Mouse (Mus musculus) E14TG2a.4 (cell line): ENCODE measurements around the gene Dap.

Source experiments
- H3K27me3 ChIP-seq: 2 replicates; pipeline ENCODE4 v1.6.1; 2014; ENCODE audit warnings: low read length, control low read depth; ENCODE audit not compliant: insufficient read depth
- H3K36me3 ChIP-seq: 2 replicates; pipeline ENCODE4 v1.6.1; 2014; ENCODE audit warnings: low read length, control low read depth; ENCODE audit not compliant: insufficient read depth
- H3K4me1 ChIP-seq: replicated peaks from 2 replicates; pipeline ENCODE4 v1.6.1; 2014; ENCODE audit warnings: low read depth, low read length, control low read depth
- H3K4me3 ChIP-seq: replicated peaks from 2 replicates; pipeline ENCODE4 v1.5.1; 2014; ENCODE audit warnings: mild to moderate bottlenecking, low read length
- H3K9me3 ChIP-seq: 2 replicates; pipeline ENCODE4 v1.6.1; 2014; ENCODE audit warnings: low read length, control low read depth
- CTCF ChIP-seq: conservative IDR thresholded peaks from 2 replicates; pipeline ENCODE4 v1.5.1; 2014; ENCODE audit warnings: low read length
- NANOG ChIP-seq: IDR thresholded peaks from 2 replicates; pipeline ENCODE4 v1.6.1; 2014; ENCODE audit warnings: borderline replicate concordance, low read length, mixed read lengths
- POU5F1 ChIP-seq: IDR thresholded peaks from 2 replicates; pipeline ENCODE4 v1.6.1; 2014; ENCODE audit warnings: low read length, borderline replicate concordance

Gene Dap

GRCm38 (mm10) chr15:31253963-31254362, 29.8 kb downstream of the Dap start:
- no peak for TF ChIP-seq NANOG
- no peak for TF ChIP-seq CTCF
- TF ChIP-seq POU5F1, result no peak
- no peaks in the 10 kb centered on the region for H3K9me3 ChIP-seq
- peaks cover 15% of the 10 kb centered on the region for H3K27me3 ChIP-seq
- H3K4me3 ChIP-seq, result no peak overlapping the region
- no peaks in the 10 kb centered on the region for H3K36me3 ChIP-seq
- H3K4me1 ChIP-seq, result peaks cover 8% of the 10 kb centered on the region

- TF ChIP-seq NANOG, result no peak
- no peak for TF ChIP-seq CTCF
- TF ChIP-seq POU5F1, result no peak
- Histone ChIP-seq H3K9me3 (no peaks in the 10 kb centered on the region), H3K36me3 (no peaks in the 10 kb centered on the region), H3K4me3 (no peak overlapping the region), H3K27me3 (peaks cover 15% of the 10 kb centered on the region), H3K4me1 (0 out of 2 replicates have a peak, but pooled peaks cover 5% of the 10 kb centered on the region)
These were observed 30.9 kb downstream of the Dap start for GRCm38 (mm10) chr15:31254939-31255535.

- Histone ChIP-seq H3K27me3 (peaks cover 23% of the 10 kb centered on the region), H3K36me3 (no peaks in the 10 kb centered on the region), H3K4me3 (no peak overlapping the region), H3K4me1 (0 out of 2 replicates have a peak, but pooled peaks cover 5% of the 10 kb centered on the region), H3K9me3 (no peaks in the 10 kb centered on the region)
- TF ChIP-seq NANOG (no peak), CTCF (no peak), POU5F1 (no peak)
These were observed 31.6 kb downstream of the Dap start for GRCm38 (mm10) chr15:31255762-31256161.

- no peak for TF ChIP-seq POU5F1
- Histone ChIP-seq H3K27me3 (peaks cover 24% of the 10 kb centered on the region), H3K9me3 (no peaks in the 10 kb centered on the region), H3K4me1 (0 out of 2 replicates have a peak, but pooled peaks cover 5% of the 10 kb centered on the region), H3K4me3 (no peak overlapping the region), H3K36me3 (no peaks in the 10 kb centered on the region)
These were observed 33.2 kb downstream of the Dap start for GRCm38 (mm10) chr15:31257329-31257728.

GRCm38 (mm10) chr15:31258029-31258692, 34.0 kb downstream of the Dap start:
- Histone ChIP-seq H3K4me3 (no peak overlapping the region), H3K36me3 (no peaks in the 10 kb centered on the region), H3K27me3 (peaks cover 24% of the 10 kb centered on the region), H3K9me3 (no peaks in the 10 kb centered on the region), H3K4me1 (0 out of 2 replicates have a peak, but pooled peaks cover 5% of the 10 kb centered on the region)
- TF ChIP-seq NANOG (no peak), POU5F1 (no peak), CTCF (no peak)

GRCm38 (mm10) chr15:31258693-31259439, 34.8 kb downstream of the Dap start:
- Histone ChIP-seq H3K36me3 (no peaks in the 10 kb centered on the region), H3K27me3 (peaks cover 24% of the 10 kb centered on the region), H3K9me3 (no peaks in the 10 kb centered on the region), H3K4me1 (0 out of 2 replicates have a peak, but pooled peaks cover 5% of the 10 kb centered on the region), H3K4me3 (no peak overlapping the region)
- TF ChIP-seq CTCF, result peak; percentile 20
- TF ChIP-seq NANOG, result no peak

GRCm38 (mm10) chr15:31261094-31261493, 37.0 kb downstream of the Dap start:
- no peaks in the 10 kb centered on the region for H3K36me3 ChIP-seq
- H3K4me3 ChIP-seq, result no peak overlapping the region
- 0 out of 2 replicates have a peak, but pooled peaks cover 6% of the 10 kb centered on the region for H3K4me1 ChIP-seq
- peaks cover 39% of the 10 kb centered on the region for H3K27me3 ChIP-seq
- TF ChIP-seq CTCF (no peak), POU5F1 (no peak), NANOG (no peak)
- no peaks in the 10 kb centered on the region for H3K9me3 ChIP-seq

GRCm38 (mm10) chr15:31262361-31262760, 38.2 kb downstream of the Dap start:
- no peaks in the 10 kb centered on the region for H3K36me3 ChIP-seq
- H3K4me1 ChIP-seq, result 0 out of 2 replicates have a peak, but pooled peaks cover 8% of the 10 kb centered on the region
- H3K4me3 ChIP-seq, result no peak overlapping the region
- TF ChIP-seq NANOG, result no peak
- no peaks in the 10 kb centered on the region for H3K9me3 ChIP-seq
- H3K27me3 ChIP-seq, result peaks cover 37% of the 10 kb centered on the region
